Mouse (Mus musculus) adrenal gland, postnatal 36 days (tissue): ENCODE measurements around the gene Hepacam. TPM values are rescaled to one million over a fixed set of nuclear protein-coding genes. Genes with fewer than 3 reads are reported as not detected.
A peak's percentile ranks its signal among the peaks of the same experiment; 100 is the strongest.

ENCODE experiments used
- DNase-seq, 2 experiments: peaks; one replicate each; pipeline ENCODE4 v3.0.0; 2021; ENCODE audit warnings: mixed read lengths in 1 of 2
- total RNA-seq, 2 experiments: library from RNA; stranded (reverse); gene quantifications; 2 replicates each; pipeline ENCODE4 v1.2.3; 2021

Gene Hepacam
- total RNA-seq, 2 experiments from 2014 or later: 0.20 TPM; not detected in 1

DNA sequence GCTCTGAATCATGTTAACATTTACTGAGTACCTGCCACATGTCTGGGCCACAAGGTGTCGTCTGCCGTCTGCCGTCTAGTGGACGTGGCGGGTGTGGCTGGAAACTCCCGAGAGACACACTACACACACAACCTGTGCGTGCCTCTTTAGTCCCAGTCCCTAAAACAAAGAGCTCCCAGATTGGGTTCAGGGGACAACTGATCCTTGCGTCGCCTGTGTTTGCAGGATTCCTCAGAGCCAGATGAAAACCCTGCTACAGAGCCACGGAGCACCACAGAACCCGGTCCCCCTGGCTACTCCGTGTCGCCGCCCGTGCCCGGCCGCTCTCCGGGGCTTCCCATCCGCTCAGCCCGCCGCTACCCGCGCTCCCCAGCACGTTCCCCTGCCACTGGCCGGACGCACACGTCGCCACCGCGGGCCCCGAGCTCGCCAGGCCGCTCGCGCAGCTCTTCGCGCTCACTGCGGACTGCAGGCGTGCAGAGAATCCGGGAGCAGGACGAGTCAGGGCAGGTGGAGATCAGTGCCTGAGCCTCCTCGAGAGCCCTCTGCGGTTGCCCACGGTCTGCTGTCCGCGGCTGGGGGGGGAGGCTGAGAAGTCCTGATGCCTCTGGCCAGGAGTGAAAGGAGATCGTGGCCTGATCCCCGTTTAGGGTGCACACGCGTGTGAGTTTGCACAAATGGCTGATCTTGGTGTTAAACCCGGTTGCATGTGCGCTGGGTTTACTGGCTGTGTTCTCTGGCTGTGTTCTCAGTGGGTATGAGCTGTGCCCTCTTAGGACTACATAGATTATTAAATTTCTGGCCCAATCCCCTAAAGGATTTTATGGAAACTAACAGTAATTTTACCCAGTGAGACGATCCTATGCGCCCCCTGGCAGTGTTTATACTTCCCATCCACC, 17.4 kb downstream of the Hepacam start:
- DNase-seq: peak; percentile 59 to 76

DNA sequence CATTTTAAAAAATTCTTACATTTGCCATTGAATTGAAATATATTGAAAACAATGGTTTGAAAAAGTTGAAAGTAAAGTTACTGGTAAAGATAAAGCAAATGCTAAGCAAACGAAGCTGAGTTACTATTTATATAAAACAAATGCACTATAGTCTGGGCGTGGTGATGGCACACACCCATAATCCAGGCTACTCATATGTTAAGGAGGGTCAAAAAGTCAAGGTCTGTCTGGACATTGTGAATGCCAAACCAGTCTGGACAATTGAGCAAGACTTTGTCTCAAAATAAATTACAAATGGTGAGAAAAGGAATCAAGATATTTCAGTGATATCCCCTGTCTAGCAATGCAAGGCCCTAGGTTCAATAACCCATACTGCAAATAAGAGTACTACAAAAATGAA, 23.7 kb downstream of the Hepacam start:
- DNase-seq: no peak

DNA sequence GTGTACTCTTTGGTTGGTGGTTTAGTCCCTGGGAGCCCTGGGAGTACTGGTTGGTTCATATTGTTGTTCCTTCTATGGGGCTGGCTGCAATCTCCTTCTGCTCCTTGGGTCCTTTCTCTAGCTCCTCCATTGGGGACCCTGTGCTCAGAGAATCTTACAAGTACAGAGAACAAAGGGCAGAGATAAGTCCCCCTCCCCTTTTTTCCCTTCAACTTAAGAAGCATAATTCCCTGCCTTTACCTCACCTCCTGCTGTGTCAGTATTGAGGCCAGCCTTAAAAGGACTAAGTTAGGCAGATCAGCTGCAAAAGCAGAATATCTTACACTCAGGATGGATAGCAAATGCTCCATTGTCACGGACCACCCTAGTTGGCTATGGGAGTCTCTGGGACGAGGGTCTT, 24.9 kb downstream of the Hepacam start:
- no peak for DNase-seq

DNA sequence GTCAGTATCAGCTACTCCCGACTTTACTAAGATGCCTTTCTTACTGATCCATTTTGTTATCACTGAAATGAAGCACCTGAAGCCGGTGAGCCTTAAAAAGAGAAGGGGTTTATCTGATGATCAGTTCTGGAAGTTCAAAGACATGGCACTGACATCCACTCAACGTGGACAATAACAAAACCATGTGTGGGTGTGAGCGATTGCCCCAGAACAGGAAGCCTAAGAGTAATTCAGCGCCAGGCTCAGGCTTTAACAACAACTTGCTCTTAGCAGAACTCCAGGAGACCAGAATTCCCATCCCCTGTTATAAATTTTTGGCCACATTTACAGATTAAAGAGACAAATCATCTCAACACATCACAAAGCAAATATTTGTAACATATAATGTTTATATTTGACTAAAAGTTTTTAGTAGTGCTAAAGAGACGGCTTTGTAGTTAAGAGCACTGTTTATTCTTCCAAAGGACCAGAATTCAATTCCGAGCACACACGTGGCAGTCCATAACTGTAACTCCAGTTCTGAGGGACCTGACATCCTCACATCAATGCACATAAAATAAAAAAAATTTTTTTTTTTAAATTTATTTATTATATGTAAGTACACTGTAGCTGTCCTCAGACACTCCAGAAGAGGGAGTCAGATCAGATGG, 26.5 kb downstream of the Hepacam start:
- no peak for DNase-seq

DNA sequence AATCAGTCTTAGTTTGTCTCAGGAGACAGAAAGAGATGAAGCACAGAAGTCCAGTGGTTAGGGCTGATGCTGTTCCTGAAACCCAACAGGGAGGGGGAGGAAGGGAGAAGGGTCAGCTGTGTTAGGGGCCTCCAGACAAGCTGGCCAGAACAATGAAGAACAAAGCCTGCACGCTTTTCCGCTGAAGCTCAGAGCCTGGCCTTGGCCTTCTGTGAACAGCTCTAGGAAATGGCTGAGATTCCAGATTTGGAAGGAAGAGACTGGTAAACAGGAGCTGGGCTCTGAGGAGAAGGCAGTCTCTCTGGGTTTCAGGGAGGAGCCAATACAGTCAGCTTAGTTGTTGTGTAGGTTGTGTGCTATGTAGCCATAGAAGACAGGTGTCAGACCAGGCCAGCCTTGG, 33.4 kb downstream of the Hepacam start:
- peak; percentile 39 to 63 for DNase-seq

DNA sequence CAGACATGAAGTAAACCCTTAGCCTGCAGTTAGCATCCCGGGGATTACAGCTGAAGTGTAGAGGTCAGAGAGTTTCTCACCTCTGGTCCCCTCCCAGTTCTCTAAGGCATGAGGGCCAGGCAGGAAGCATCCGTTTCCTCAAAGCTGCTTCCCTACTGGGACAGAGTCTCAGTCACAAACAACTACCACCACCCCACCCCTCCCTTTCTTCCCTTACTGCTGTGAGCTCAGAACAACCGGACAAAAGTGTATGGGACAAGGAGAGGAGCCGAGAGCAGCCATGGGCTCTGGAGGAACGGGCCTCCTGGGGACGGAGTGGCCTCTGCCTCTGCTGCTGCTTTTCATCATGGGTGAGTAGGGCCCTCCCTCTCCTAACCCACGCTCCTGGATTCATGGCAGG, 34.7 kb downstream of the Hepacam start, which contains the start of gene Robo4:
TSS of gene Robo4 (plus strand) at position 96 of the 400 bp plus-strand sequence.
- peak in 1 of 2 experiments; percentile 60 for DNase-seq

DNA sequence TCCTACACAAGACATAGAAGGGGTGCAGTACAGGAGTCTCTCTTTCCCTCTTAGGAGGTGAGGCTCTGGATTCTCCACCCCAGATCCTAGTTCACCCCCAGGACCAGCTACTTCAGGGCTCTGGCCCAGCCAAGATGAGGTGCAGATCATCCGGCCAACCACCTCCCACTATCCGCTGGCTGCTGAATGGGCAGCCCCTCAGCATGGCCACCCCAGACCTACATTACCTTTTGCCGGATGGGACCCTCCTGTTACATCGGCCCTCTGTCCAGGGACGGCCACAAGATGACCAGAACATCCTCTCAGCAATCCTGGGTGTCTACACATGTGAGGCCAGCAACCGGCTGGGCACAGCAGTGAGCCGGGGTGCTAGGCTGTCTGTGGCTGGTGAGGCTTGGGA, 35.4 kb downstream of the Hepacam start:
- DNase-seq: no peak

DNA sequence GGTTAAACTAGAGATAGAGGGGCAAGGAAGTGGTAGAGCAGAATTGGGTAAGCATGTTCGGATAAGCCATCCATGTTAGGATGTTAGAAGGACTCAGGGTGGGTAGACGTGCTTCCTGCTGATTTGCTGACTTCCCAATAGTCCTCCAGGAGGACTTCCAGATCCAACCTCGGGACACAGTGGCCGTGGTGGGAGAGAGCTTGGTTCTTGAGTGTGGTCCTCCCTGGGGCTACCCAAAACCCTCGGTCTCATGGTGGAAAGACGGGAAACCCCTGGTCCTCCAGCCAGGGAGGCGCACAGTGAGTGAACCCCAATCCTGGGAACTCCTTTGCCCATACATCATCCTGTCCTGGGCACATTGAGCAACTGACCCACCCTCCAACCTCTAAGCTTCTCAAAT, 35.9 kb downstream of the Hepacam start:
- no peak for DNase-seq

DNA sequence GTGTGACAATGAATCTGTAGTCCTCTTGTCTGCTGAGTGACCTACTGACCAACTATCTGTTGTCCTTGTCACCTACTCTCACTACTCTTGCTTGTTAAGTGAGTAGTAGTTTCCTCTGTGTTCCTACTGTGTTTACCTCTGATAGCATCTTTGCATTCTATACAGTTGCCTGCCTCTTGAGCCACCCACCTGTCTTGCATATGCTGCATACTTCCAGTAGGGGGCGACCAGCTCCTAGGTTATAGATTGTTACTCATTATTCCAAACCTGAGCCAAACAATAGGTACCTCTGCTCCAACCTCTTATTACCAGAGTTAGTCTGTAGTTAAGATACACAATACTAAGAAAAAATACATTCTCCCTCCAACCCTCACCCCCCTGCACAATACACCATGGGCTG, 39.2 kb downstream of the Hepacam start:
- DNase-seq: peak in 1 of 2 experiments; percentile 49

DNA sequence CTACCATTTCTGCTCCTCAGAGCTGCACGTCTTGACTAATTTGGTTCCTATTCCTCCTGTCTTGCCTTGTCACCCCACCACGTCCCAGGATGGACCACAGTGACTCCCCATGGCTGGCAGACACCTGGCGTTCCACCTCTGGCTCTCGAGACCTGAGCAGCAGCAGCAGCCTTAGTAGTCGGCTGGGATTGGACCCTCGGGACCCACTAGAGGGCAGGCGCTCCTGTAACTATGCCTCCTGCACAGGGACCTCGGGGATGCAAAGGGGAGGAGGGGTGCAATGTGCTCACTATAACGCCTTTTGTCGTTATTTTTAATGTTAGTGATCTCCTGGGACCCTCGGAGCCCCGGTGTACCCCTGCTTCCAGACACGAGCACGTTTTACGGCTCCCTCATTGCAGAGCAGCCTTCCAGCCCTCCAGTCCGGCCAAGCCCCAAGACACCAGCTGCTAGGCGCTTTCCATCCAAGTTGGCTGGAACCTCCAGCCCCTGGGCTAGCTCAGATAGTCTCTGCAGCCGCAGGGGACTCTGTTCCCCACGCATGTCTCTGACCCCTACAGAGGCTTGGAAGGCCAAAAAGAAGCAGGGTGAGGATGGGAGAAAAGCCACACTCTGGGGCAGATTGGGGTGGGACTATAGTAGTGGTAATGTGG, 40.8 kb downstream of the Hepacam start:
- no peak for DNase-seq

DNA sequence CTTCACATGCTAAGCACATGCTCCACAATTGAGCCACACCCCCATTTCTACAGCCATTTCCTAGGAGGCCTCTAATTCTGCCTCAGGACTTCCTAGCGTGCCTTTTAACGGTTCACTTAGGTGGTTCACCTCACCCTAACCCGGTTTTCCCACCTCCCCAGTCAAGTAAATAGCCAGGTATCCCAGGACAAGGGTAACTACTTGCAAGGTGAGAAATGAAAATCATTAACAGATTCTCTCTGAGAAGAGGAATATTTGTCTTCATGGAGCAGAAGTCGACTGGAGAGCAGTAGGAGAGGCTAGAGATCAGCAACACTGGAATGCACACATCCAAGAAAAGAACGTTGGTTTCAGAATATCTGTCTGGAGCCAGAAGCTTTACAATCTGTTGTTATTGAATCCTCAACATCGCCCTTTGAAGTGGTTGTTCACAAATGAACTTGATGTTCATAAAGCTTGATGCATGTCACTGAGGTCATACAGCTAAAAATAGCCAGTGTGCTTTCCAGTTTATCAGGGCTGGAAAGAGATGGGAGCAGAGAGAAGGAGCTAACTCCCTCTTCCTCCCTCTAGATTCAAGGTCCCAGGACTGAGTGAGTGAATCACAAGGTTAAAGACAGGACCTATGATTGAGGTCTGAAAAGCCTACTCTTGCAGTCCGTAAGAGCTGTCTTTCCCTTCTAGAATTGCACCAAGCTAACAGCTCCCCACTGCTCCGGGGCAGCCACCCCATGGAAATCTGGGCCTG, 42.7 kb downstream of the Hepacam start:
- DNase-seq: peak in 1 of 2 experiments; percentile 34

DNA sequence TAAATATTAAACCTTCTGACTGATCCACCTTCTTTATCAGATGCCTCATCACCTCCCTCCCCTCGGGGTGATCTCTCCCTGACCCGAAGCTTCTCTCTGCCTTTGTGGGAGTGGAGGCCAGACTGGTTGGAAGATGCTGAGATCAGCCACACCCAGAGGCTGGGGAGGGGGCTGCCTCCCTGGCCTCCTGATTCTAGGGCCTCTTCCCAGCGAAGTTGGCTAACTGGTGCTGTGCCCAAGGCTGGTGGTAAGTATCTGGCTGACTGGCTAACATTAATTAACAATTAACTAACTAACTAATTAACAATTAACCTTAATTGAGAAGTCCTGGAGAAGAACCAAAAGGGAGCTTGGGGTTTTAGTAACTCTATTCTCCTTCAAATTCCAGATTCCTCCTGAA, 45.8 kb downstream of the Hepacam start:
- no peak for DNase-seq

DNA sequence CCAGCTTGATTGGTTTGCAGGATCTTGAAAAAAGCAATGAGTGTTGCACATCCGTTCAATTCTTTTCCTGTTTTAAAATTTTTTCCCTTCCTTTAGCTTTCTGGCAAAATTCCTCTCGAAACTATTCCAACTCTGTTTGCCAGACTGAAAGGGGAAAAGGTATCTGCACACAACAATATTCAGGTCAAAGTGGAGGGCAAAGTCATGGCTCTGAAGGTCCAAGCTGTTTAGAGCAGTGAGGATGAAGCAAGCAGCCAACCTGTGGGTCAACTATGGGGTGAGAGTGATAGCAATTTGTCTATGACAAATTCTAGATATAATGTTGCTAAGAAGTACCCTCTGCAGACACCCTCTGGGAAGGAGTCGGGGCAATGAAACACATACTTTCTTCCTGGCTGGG, 47.5 kb downstream of the Hepacam start:
- no peak for DNase-seq

DNA sequence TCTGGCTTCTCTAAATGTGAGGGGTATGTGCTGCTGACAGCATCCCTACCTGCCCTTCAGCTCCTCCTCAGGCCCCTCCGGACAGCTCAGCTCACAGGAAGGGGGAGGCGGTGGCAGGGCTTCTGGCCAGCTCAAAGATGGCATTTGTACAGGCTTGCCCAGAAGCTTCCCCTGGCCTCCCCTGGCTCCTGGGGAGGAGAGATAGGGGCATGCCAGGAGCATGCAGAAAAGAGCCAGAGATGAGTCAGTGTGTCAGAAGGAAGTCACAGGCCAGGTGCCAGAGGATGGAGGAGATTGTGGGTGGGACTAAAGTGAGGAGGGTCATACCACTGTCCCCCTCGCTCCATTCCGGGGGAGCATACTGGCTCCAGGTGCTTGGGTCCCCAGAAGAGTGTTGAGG, 51.6 kb downstream of the Hepacam start:
- DNase-seq: no peak

DNA sequence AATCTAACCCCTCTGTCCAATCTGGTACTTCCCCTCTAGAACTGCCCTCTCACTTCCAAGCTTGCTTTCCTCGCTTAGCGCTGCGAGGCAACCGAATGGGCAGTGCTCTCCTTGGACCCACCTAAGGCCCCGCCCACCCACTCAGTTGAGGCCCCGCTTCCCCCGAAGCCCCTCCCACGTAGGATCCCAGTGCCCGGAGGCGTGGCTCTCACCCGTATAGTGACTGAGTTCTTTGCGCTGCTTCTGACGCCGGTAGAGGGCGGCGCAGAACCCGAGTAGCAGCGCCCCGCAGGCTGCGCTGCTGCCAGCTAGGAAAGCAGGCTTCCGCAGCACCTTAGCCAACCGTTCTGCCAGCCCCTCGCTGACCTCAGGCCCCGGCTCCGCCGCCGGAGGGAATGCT, 53.5 kb downstream of the Hepacam start:
- DNase-seq: peak; percentile 88 to 93

DNA sequence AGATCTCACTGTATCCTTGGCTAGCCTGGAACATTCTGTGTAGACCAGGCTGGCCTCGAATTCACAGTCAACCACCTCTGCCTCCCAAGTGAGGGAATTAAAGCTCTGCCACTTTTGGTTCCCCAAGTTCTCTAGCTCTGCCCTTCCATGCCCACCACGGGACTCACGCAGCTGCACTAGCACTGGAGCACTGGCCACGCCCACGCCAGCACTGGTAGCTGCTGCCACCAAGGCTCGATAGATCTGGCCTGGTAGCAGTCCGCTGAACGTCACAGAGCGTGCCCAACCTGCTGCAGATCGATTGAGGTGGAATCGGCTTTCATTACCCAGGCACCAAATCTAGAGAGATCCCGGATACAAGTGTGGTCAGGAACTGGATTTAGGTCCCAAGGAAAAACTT, 54.1 kb downstream of the Hepacam start:
- DNase-seq: peak; percentile 45 to 68

DNA sequence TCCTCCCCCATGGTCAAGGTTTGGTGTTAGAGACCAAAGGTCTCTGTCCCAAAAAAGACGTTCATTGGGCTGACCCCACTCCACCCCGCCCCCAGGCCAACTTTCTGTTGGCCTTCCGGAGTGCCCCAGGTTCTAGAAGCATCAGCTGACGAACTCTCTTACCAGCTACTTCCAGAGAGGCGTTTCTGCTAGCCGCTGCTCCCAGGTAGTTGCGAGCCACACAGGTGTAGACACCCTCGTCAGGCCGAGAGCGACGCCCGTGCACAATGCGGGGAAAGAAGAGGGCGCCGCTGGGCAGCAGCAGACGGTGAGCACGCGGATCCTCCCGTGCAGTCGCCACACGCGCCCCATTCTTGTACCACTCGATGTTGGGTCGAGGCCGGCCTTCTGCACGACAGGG, 62.2 kb downstream of the Hepacam start:
- DNase-seq: no peak

DNA sequence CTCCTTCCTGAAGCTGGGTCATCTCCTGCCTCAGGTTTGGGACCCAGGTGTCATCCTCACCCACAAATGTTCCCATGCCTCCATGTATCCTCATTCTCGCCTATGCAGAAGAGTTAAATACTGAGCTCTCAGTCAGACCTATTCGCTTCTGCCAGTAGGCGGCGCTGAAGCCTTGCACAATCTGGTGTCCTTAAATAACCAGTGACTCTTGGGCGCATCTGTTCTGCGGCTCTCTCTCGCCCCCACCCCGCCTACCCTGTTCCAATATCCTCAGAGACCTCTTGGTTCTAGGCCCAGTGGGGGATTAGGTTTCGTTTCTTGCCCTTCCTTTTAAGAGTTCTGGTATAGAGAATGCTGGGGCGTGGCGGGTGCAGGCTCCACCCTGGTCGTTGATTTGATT, 63.4 kb downstream of the Hepacam start:
- DNase-seq: peak; percentile 86 to 88

DNA sequence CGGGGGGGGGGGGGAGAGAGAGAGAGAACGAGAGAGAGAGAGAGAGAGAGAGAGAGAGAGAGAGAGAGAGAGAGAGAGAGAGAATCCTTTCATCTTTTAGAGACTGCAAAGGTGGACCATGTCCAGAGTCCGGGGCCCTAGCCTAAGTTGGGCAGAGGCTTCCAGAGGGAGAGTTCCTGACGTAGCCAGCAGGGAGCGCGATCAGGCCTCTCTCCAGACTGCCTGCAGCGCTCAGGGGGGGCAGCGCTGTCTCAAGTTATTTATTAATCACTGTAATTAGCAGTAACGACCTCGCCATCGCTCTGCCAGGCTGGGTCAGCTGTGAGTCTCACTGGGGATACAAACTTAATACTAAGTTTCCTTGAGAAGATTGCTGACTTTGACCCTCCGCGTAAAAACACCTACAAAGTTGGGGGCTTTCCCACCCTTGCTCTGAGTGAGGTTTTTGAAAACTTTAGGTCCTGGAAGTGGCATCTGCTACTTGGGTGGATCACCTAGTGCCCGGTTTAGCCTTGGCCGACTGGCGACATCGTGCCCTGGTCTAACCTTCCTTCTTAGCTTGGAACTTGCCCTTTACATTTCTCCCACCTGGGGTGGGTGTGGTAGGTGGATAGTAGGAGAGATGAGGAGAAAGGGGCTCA, 65.0 kb downstream of the Hepacam start:
- peak; percentile 70 to 76 for DNase-seq

DNA sequence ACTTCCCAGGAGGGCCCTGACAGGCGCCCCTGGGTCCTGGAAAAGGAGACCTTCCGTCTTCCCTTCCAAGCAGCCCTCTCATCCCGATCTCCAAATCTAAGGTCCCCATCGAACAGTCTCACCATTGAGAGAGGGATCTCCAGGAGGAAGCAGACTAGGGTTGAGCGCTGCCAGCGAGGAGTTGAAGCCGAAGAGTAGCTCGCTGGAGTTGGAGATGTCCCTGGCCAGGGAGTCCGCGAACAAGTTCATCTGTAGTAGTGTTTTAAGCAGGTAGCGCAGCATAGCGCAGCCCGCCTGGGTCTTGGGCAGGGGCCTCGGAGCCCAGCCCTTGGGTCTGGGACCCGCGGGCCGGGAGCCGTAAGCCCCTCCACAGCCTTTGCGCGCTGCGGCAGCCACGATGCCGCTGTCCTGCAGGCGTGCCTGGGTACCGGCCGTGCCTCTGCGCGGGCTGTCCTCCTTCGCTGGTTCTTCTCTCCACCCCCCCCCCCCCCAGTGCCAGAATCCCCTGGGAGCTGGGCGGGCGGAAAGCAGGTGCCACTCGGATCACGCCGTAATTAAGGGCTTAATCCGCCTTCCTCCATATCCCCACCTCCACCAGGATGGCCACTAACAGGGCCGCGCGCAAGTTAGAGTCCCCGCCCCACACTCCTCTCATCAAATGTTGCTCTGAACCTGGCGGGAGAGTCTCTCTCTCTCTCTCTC, 65.7 kb downstream of the Hepacam start, which contains the start of gene Robo3:
TSS of gene Robo3 (minus strand) at position 527 of the 702 bp plus-strand sequence.
- no peak for DNase-seq
